Mouse (Mus musculus) erythroblast, embryonic 14.5 days (primary cell): ENCODE measurements around the gene Kpna6.

ENCODE experiments used
- GATA1 ChIP-seq: IDR thresholded peaks from 2 replicates; pipeline ENCODE4 v1.6.1; 2012; ENCODE audit warnings: low read length, inconsistent platforms, mixed read lengths
- TAL1 ChIP-seq: IDR thresholded peaks from 3 replicates; pipeline ENCODE4 v1.6.1; 2012; ENCODE audit warnings: low read length, inconsistent platforms, mixed read lengths

DNA sequence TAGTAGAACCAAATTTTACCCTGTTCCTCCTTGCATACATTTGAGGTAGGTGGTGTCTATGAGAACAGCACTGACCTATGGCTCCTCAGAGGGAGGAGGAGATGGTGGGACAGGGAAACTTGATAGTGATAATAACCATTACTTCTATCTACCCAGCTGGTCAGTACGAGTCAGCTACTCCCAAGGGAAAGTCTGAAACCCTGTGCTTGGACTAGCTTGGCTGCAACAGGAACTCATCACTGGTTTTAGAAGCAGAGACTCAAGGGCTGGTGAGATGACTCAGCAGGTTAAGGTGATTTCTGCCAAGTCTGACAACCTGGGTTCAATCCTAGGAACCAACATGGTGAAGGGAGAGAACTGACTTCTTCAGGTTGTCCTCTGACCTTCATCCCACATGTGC lies 23.9 kb downstream of the Kpna6 start:
- TF ChIP-seq GATA1 = no peak
- TF ChIP-seq TAL1 = no peak
